Mouse (Mus musculus): Measurements from ENCODE around the gene Smok3a.
"Not testable (repeated sequence)": the region's sequence is repeated elsewhere in the genome, so short reads cannot be mapped to it uniquely, and the experiment has no call there.

The Smok3a gene

GRCm38 (mm10) chr5:138020961-138021479 lies at the start of gene Smok3a, which contains the start of gene Smok3b:
TSS of gene Smok3a (plus strand) at chr5:138021261.
TSS of gene Smok3b (plus strand) at chr5:138021429.
- not testable (repeated sequence) for DNase-seq

- no peak for DNase-seq
Measured at GRCm38 (mm10) chr5:137973161-137973560, 47.9 kb upstream of the Smok3a start.

- DNase-seq, result no peak
Measured at GRCm38 (mm10) chr5:137973738-137974137, 47.3 kb upstream of the Smok3a start.

- DNase-seq, result no peak
Measured at GRCm38 (mm10) chr5:137974724-137975123, 46.3 kb upstream of the Smok3a start.

GRCm38 (mm10) chr5:137975434-137975833 lies 45.6 kb upstream of the Smok3a start:
- DNase-seq, result no peak

- DNase-seq, result no peak
Measured at GRCm38 (mm10) chr5:137977291-137977690, 43.8 kb upstream of the Smok3a start.

- DNase-seq, result no peak
Measured at GRCm38 (mm10) chr5:137979081-137979480, 42.0 kb upstream of the Smok3a start.

GRCm38 (mm10) chr5:137981300-137981699 lies 39.8 kb upstream of the Smok3a start, which contains the start of gene Azgp1:
TSS of gene Azgp1 (plus strand) at chr5:137981520.
- DNase-seq, result no peak

- DNase-seq, result no peak
Measured at GRCm38 (mm10) chr5:137986351-137986750, 34.7 kb upstream of the Smok3a start.

- no peak for DNase-seq
Measured at GRCm38 (mm10) chr5:138009437-138009836, 11.6 kb upstream of the Smok3a start.

- DNase-seq, result no peak
Measured at GRCm38 (mm10) chr5:138012382-138012781, 8.7 kb upstream of the Smok3a start.

- no peak for DNase-seq
Measured at GRCm38 (mm10) chr5:138016530-138016929, 4.5 kb upstream of the Smok3a start.

GRCm38 (mm10) chr5:138016997-138017396 lies 4.1 kb upstream of the Smok3a start:
- DNase-seq, result no peak

- DNase-seq, result not testable (repeated sequence)
Measured at GRCm38 (mm10) chr5:138019577-138019976, 1.5 kb upstream of the Smok3a start.

GRCm38 (mm10) chr5:138052894-138053293 lies 31.8 kb downstream of the Smok3a start, which contains the start of gene Smok3c:
TSS of gene Smok3c (plus strand) at chr5:138053194.
- not testable (repeated sequence) for DNase-seq

- DNase-seq, result no peak
Measured at GRCm38 (mm10) chr5:138073803-138074202, 52.7 kb downstream of the Smok3a start.

GRCm38 (mm10) chr5:138075684-138076083 lies 54.6 kb downstream of the Smok3a start:
- no peak for DNase-seq

- DNase-seq, result no peak
Measured at GRCm38 (mm10) chr5:138076148-138076547, 55.1 kb downstream of the Smok3a start.

- DNase-seq, result no peak
Measured at GRCm38 (mm10) chr5:138080456-138080855, 59.4 kb downstream of the Smok3a start.

- no peak for DNase-seq
Measured at GRCm38 (mm10) chr5:138081446-138081845, 60.4 kb downstream of the Smok3a start.

- no peak for DNase-seq
Measured at GRCm38 (mm10) chr5:138083318-138083900, 62.3 kb downstream of the Smok3a start.

- no peak for DNase-seq
Measured at GRCm38 (mm10) chr5:138083936-138084335, 62.9 kb downstream of the Smok3a start.
